ENCODE assay signal across 21 mouse cellular contexts in genomic region chr10:89543867-89544266, GRCm38 (mm10). TPM values are rescaled to one million over a fixed set of nuclear protein-coding genes. Genes with fewer than 3 reads are reported as not detected.
DNase-seq lines count a peak whose midpoint lies in the region; ATAC-seq and TF ChIP-seq lines count a peak whose summit lies in the region.
"Had no signal": no experiment of that assay in that cellular context is flagged by ENCODE, and none has a peak within 500 bp of the region (broad histone marks: within the 10 kb centered on the region; RNA-seq: fewer than 3 reads in every experiment).

No protein-coding gene starts in this region.

- ATAC-seq in heart, embryonic 11.5 days (replicated peaks; ENCODE audit: insufficient number of reproducible peaks, low FRiP score, low TSS enrichment): peak; percentile 55; the same call in 1 of the 2 replicates
- ATAC-seq in heart, embryonic 15.5 days (replicated peaks; ENCODE audit: insufficient number of reproducible peaks, insufficient read depth, low FRiP score, low read depth): 0 out of 2 replicates have a peak, but pooled peaks have one; percentile 10
- no peak for ATAC-seq in lung, postnatal 0 days
- ATAC-seq: forebrain, embryonic 13.5 days; forebrain, postnatal 0 days; intestine, embryonic 15.5 days had no signal

- 33% methylated on average over 6 of the region's 6 CpGs for WGBS in heart, embryonic 11.5 days (ENCODE audit: insufficient replicate concordance)
- 32% methylated on average over 6 of the region's 6 CpGs for WGBS in heart, embryonic 15.5 days
- WGBS in heart, adult 2 months: 33% methylated on average over 6 of the region's 6 CpGs
- 48% methylated on average over 6 of the region's 6 CpGs for WGBS in lung, postnatal 0 days

- no peaks in the 10 kb centered on the region for H3K27me3 ChIP-seq in heart, embryonic 11.5 days (ENCODE audit: control insufficient read depth, insufficient read depth, low read length)
- no peaks in the 10 kb centered on the region for H3K27me3 ChIP-seq in heart, embryonic 15.5 days
- no peaks in the 10 kb centered on the region for H3K27me3 ChIP-seq in heart, adult 2 months (ENCODE audit: control insufficient read depth, insufficient read depth, low read length)
- H3K27me3 ChIP-seq in lung, postnatal 0 days (replicated peaks; ENCODE audit: insufficient read depth, low read length): no peaks in the 10 kb centered on the region
- H3K27me3 ChIP-seq: forebrain, embryonic 13.5 days; intestine, embryonic 15.5 days had no signal

- 0 out of 2 replicates have a peak overlapping the region, but pooled peaks have one; percentile 12 for H3K4me2 ChIP-seq in heart, embryonic 11.5 days
- peak overlapping the region; percentile 27; the same call in 1 of the 2 replicates for H3K4me2 ChIP-seq in heart, embryonic 15.5 days
- H3K4me2 ChIP-seq in lung, postnatal 0 days (replicated peaks; ENCODE audit: low read depth, low read length): no peak overlapping the region
- H3K4me2 ChIP-seq: forebrain, embryonic 13.5 days; hindbrain, embryonic 14.5 days; intestine, embryonic 15.5 days had no signal

- no peaks in the 10 kb centered on the region for H3K79me2 ChIP-seq in heart, adult 2 months (replicated peaks; ENCODE audit: control insufficient read depth, insufficient read depth, low read length)

- TF ChIP-seq EP300 in heart, adult 2 months (IDR thresholded peaks at IDR 0.05; ENCODE audit: insufficient read depth, low read depth, low read length): no peak
- no peak for TF ChIP-seq EP300 in lung, postnatal 0 days (IDR thresholded peaks at IDR 0.05)

- H3K9ac ChIP-seq in heart, embryonic 11.5 days (ENCODE audit: low read depth, low read length): no peak overlapping the region
- no peak overlapping the region for H3K9ac ChIP-seq in heart, embryonic 15.5 days
- H3K9ac ChIP-seq in heart, adult 2 months (ENCODE audit: low read depth, low read length): no peak overlapping the region
- no peak overlapping the region for H3K9ac ChIP-seq in lung, postnatal 0 days (replicated peaks; ENCODE audit: low read depth)
- H3K9ac ChIP-seq: forebrain, embryonic 13.5 days; forebrain, postnatal 0 days; hindbrain, embryonic 14.5 days; intestine, embryonic 15.5 days had no signal

- H3K36me3 ChIP-seq in heart, embryonic 11.5 days (ENCODE audit: control insufficient read depth, insufficient read depth, low read length): no peaks in the 10 kb centered on the region
- no peaks in the 10 kb centered on the region for H3K36me3 ChIP-seq in heart, embryonic 15.5 days
- H3K36me3 ChIP-seq in heart, adult 2 months (ENCODE audit: control insufficient read depth, insufficient read depth, low read length): no peaks in the 10 kb centered on the region
- no peaks in the 10 kb centered on the region for H3K36me3 ChIP-seq in lung, postnatal 0 days (ENCODE audit: insufficient read depth, low read length)
- H3K36me3 ChIP-seq: embryonic facial prominence, embryonic 10.5 days; hindbrain, embryonic 10.5 days; intestine, embryonic 15.5 days had no signal

- H3K27ac ChIP-seq in heart, embryonic 11.5 days (ENCODE audit: low read depth, low read length): no peak overlapping the region
- no peak overlapping the region for H3K27ac ChIP-seq in heart, embryonic 15.5 days
- H3K27ac ChIP-seq in heart, adult 2 months: no peak overlapping the region
- H3K27ac ChIP-seq in lung, postnatal 0 days (ENCODE audit: low read length): no peak overlapping the region
- H3K27ac ChIP-seq: embryonic facial prominence, embryonic 10.5 days; forebrain, embryonic 13.5 days; hindbrain, embryonic 10.5 days; hindbrain, embryonic 14.5 days; intestine, embryonic 15.5 days had no signal

- no peak for DNase-seq in heart, postnatal 14 days
- no peak for DNase-seq in heart, adult 2 months
- DNase-seq in lung, postnatal 0 days (ENCODE audit: low spot score): peak; percentile 17
- no peak for DNase-seq in lung, postnatal 25 days (ENCODE audit: low spot score)
- no peak for DNase-seq in cerebellum, postnatal 4 days (ENCODE audit: low spot score in 2 of 2)
- DNase-seq: adrenal gland, postnatal 10 days; cerebellum, adult 11-12 months; cerebellum, adult 9-10 months; cerebellum, postnatal 25 days; forebrain, postnatal 0 days; gastrocnemius, postnatal 14 days; kidney, adult 18-20 months had no signal

- TF ChIP-seq POLR2A in heart, adult 2 months (IDR thresholded peaks at IDR 0.05; ENCODE audit: insufficient read depth, low read depth, low read length): no peak

- intact Hi-C loops in heart, postnatal 14 days (cut with DNase I): no loop called here
- intact Hi-C loops in heart, adult 2 months (cut with DNase I): no loop called here

- H3K4me3 ChIP-seq in heart, embryonic 11.5 days (ENCODE audit: low read depth, low read length): no peak overlapping the region
- H3K4me3 ChIP-seq in heart, embryonic 15.5 days: no peak overlapping the region
- no peak overlapping the region for H3K4me3 ChIP-seq in heart, adult 2 months
- no peak overlapping the region for H3K4me3 ChIP-seq in lung, postnatal 0 days (ENCODE audit: low read depth, low read length)
- H3K4me3 ChIP-seq: embryonic facial prominence, embryonic 10.5 days; forebrain, embryonic 13.5 days; hindbrain, embryonic 10.5 days; intestine, embryonic 15.5 days had no signal

- peaks cover 3% of the 10 kb centered on the region; the same call in 1 of the 2 replicates for H3K4me1 ChIP-seq in heart, embryonic 11.5 days (ENCODE audit: control insufficient read depth, insufficient read depth, low read length)
- H3K4me1 ChIP-seq in heart, embryonic 15.5 days (replicated peaks): peaks cover 3% of the 10 kb centered on the region
- H3K4me1 ChIP-seq in heart, adult 2 months (ENCODE audit: control insufficient read depth, insufficient read depth, low read length): no peaks in the 10 kb centered on the region; the same call in 1 of the 2 replicates
- no peaks in the 10 kb centered on the region for H3K4me1 ChIP-seq in lung, postnatal 0 days (ENCODE audit: insufficient read depth, low read depth, low read length)
- H3K4me1 ChIP-seq: embryonic facial prominence, embryonic 10.5 days; forebrain, embryonic 13.5 days; intestine, embryonic 15.5 days had no signal

- TF ChIP-seq CTCF in heart, adult 2 months (IDR thresholded peaks at IDR 0.05): no peak
- no peak for TF ChIP-seq CTCF in lung, postnatal 0 days (IDR thresholded peaks at IDR 0.05)

- H3K9me3 ChIP-seq in heart, embryonic 11.5 days (replicated peaks; ENCODE audit: control insufficient read depth, low read length): no peaks in the 10 kb centered on the region; the same call in 1 of the 2 replicates
- no peaks in the 10 kb centered on the region for H3K9me3 ChIP-seq in heart, embryonic 15.5 days (replicated peaks)
- H3K9me3 ChIP-seq in lung, postnatal 0 days (ENCODE audit: low read length): no peaks in the 10 kb centered on the region
- H3K9me3 ChIP-seq: embryonic facial prominence, embryonic 10.5 days; forebrain, embryonic 13.5 days; hindbrain, embryonic 10.5 days; intestine, embryonic 15.5 days had no signal

RNA-seq across cellular contexts. Expression of gene Nr1h4, which starts 10.5 kb away (rescaled TPM):
- 0.97 and 1.1 TPM in 2 replicates for polyA plus RNA-seq in heart, embryonic 11.5 days (2014; fragmentation: Nextera tagmentation; extraction: Ambion mirVana)
- total RNA-seq in heart, postnatal 14 days (2021): under 1 TPM; 0.51 to 0.53 TPM
- 0.81 and 1.0 TPM in 2 replicates for polyA plus RNA-seq in heart, embryonic 15.5 days (2015; fragmentation: Nextera tagmentation; extraction: Ambion mirVana)
- total RNA-seq in heart, adult 2 months (2021): under 1 TPM; 0.23 to 0.48 TPM
- polyA plus RNA-seq in heart, adult 2 months (2012; rRNA removed): 0.20 and 0.61 TPM in 2 replicates
- polyA plus RNA-seq in lung, postnatal 0 days (2015; fragmentation: Nextera tagmentation; extraction: Ambion mirVana): 0.07 TPM in 1 of 2 replicates, not detected in the other
- total RNA-seq: forebrain, postnatal 0 days; gastrocnemius, postnatal 14 days; MEL had no signal
- polyA plus RNA-seq: embryonic facial prominence, embryonic 10.5 days; embryonic facial prominence, embryonic 14.5 days; forebrain, postnatal 0 days; hindbrain, embryonic 10.5 days had no signal
